Mouse (Mus musculus) kidney, adult 9 months (tissue): ENCODE data around the gene Scgb1b27.
"Not testable (repeated sequence)": the region's sequence is repeated elsewhere in the genome, so short reads cannot be mapped to it uniquely, and the experiment has no call there.

Source experiments
- DNase-seq: peaks from one replicate; pipeline ENCODE4 v3.0.0; 2022

Scgb1b27 gene

DNA sequence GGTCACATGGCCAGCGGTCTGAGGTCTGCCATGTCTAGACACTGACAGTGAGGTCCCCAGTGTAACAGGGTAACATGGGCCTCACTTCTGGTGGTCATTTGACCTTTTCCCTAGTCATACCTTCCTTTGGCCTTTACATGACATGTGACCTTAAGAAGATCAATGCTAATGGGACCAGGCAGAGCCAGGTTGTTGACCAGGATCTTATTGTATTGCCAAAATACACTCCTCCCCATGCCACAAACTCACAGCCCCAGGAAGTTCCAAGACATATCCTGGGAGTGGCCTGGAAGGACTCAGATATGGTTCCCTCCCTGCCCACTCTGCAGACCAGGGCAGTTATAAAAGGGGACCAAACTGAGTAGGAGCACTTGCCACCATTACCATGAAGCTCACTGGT is at the start of gene Scgb1b27:
TSS of gene Scgb1b27 (plus strand) at position 301 of the 400 bp plus-strand sequence.
- not testable (repeated sequence) for DNase-seq

DNA sequence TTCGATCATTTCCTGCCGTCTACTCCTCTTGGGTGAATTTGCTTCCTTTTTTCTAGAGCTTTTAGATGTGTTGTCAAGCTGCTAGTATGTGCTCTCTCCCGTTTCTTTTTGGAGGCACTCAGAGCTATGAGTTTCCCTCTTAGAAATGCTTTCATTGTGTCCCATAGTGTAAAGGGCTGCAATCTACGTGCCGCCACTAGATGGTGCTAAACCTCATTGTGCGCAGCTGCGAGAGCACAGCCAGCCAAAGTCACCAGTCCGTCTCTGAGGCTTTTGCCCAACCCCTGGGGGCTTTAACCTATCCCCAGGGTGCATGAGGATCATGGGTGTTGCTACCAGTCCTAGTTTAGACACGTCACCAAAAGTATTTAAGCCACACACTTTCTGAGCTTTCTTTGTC is 39.0 kb upstream of the Scgb1b27 start:
- DNase-seq: peak; percentile 55

DNA sequence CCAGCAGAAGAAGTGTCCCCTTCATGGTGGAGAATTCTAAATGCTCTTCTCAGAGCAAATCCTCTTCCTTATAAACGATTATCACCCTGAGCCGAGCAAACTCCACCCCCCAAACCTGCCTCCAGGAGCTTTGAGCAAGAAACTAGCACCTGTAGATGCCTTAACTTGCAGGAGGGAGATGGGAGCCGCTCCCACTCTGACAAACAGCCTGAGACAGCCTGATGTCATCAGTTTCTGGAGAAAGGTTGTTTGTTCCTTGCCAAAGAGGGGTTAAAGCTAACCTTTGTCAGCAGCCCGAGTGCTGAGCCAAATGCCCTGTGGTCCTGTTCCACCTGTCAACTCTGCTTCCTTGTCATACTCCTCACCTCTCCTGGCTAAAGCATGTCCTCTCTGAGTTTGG is 7.4 kb upstream of the Scgb1b27 start, which contains the start of gene Scgb2b27:
TSS of gene Scgb2b27 (minus strand) at position 101 of the 400 bp plus-strand sequence.
- DNase-seq: no peak

DNA sequence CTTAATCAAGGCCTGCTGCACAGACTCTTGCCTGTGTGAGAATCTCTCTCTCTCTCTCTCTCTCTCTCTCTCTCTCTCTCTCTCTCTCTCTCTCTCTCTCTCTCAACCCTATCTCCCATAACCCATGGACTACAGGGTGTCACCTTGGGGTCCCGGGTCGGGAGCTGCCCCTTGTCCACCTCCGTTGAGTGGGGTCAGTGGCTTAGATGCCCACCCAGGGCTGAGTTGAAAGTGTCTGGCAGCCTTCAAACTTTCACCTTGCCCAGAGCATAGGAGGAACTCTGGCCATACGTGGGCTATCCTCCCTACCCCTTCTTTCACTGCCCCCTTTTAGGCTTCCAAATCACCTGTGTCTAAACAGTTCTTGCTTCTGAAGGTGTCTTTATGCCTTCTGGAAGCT is 4.4 kb downstream of the Scgb1b27 start:
- no peak for DNase-seq

DNA sequence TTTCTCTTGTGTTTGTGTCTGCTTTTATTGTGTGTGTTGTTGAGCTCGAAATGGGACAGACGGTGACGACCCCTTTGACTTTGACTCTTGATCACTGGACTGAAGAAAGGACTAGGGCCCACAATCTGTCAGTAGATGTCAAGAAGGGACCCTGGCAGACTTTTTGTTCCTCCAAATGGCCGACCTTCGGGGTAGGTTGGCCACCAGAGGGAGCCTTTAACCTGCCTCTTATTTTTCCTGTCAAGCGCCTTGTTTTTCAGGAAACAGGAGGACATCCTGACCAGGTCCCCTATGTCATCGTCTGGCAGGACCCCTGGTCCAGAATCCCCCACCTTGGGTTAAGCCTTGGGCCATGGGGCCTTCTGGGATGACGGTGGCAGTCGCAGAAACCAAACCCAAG is 5.9 kb downstream of the Scgb1b27 start:
- not testable (repeated sequence) for DNase-seq

DNA sequence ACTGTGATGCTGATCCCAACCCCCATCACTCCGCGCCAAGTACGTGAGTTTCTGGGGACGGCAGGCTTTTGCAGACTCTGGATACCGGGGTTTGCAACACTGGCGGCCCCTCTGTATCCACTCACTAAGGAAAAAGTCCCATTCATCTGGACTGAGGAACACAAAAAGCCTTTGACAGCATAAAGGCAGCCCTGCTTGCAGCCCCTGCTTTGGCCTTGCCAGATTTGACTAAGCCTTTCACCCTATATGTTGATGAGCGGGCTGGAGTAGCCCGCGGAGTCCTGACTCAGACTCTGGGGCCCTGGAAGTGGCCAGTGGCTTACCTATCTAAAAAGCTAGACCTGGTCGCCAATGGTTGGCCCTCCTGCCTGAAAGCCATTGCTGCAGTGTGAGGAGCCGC is 8.7 kb downstream of the Scgb1b27 start:
- no peak for DNase-seq

DNA sequence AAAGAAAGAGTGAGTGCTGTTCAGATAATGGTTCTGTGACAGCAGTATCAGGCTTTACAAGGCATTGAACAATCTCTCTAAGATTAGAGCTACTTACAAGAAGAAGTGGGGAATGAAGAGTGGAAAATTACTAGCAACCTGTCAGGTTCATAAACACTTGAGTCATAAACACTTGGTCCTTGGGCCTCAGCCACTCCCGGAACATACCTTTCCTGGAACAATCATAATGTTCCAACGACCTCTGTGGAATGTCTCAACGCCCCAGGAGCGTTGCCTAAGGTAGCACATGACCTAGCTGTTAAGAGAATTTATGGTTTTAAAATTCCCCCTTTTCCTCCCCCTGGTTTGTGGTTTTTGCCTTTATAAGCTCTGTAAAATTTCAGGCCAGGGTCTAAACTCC is 13.3 kb downstream of the Scgb1b27 start:
- DNase-seq: not testable (repeated sequence)

DNA sequence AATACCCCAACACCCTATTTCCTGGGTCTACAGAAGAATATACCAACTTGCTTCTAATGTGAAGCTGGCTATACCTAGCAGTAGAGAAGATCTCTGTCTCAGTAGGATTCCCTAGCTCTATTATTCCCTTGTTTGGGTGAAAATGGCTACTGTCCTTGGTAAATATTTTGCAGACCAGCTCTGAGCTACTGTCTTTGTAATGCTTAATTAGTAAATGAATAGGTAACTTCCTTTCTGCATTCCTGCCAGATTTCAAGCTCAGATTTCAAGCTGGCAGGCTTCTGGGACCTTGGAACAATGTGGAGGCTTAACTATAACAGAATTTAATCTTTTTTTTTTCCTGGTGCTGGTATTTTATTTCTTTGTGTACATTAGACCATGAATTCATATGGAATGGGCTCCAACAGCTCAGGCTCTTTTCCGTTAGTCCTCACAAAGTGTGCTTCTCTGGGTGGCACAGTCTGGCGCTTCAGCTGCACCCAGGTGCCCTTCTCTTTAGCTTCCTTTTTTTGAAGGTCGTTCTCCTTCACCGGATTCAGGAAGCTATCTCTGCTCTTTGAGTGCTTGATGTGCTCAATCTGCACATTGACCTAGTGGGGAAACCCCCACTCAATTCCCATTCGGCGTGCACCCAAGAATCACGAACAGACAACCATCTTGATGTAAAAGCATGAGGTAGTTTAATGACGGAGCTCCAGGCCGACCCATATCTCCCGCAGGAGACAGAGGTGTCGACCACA is 15.0 kb downstream of the Scgb1b27 start:
- peak; percentile 64 for DNase-seq

DNA sequence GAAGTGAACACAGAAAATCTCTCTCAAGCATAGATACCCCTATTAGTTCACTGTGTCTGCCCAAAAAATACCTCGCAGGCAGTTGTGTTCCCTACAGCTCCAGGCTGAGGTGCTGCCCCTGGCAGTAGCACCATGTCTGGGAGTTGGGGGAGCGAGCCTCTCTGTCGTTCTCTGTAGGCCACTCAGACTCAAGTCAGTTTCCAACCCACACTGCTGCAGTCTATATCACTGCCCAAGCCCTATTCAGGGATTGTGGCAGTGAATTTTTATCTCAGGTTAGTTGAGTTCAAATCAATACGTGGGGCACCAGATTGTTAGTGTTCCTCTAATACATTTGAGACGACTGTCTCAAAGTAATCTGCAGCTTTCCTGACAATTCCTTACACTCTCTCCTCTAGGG is 46.8 kb downstream of the Scgb1b27 start:
- not testable (repeated sequence) for DNase-seq
